Mouse (Mus musculus): ENCODE results near the gene Sfn.

Gene Sfn

GRCm38 (mm10) chr4:133583690-133584058 is 18.3 kb downstream of the Sfn start:
- in situ Hi-C loops (cut with MboI, MseI), result no loop called here

- in situ Hi-C loops (cut with MboI, MseI), result no loop called here
Observed at GRCm38 (mm10) chr4:133577983-133578382, 24.0 kb downstream of the Sfn start.

- in situ Hi-C loops (cut with MboI, MseI), result no loop called here
Observed at GRCm38 (mm10) chr4:133574843-133575202, 27.1 kb downstream of the Sfn start.

DNA sequence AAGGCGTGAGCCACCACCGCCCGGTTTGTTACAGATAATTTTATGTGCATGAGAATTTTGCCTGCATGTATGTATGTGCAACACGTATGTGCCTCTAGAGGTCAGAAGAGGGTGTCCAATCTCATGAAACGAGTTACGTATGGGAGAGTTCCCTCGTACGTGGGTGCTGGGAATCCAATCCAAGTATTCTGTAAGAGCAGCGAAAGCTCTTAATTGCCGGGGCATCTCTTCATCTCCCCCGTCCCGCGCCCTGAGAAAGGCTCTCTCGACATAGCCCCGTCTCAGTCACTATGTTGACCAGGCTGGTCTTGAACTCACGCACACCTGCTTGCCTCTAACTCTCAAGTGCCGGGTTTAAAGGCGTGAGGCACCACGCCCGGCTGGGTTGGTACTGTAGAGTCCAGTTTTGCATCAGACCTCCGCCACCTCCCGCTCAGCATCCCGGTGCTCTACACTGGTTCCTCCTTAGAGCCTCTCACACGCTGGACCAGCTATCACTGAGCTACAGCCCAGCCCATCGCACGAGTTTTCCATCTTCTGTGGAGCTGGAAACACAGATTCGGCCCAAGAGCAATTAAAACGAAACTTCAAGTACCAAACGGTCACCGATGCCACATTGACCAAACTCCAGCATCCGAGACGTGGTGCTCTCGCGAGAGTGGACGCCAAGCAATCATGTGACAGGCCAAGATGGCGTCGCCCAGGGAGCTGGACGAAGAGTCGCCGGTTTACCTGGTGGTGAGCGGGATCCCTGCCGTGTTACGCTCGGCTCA is 27.7 kb downstream of the Sfn start, which contains the start of gene Gpatch3:
Gene Gpatch3 (plus strand): TSS at position 676 of the 773 bp plus-strand sequence.
- in situ Hi-C loops (cut with MboI, MseI), result no loop called here

DNA sequence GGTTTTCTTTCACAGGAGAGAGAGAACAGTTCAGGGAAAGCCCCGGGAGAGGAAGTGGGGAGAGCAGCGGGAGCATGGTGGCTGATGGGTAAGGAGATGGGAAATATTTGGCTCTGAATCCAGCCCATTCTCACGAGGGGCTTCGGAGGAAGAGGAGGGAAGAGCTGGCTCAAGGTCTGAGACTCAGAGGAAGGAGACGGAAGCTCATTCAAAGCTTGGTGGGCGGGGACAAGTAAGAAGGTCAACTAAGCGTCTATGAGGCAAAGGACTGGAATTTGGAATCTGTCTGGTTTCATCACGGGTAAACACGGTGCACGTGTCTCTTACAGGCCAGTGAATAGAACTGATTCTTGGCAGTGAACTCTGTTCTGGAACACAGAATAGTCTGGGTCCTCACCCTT is 31.9 kb downstream of the Sfn start:
- in situ Hi-C loops (cut with MboI, MseI), result no loop called here

- in situ Hi-C loops (cut with MboI, MseI), result loop anchor here (10.0 kb wide), 1 partner anchor 1055 kb away; no protein-coding TSS in a partner anchor
Observed at GRCm38 (mm10) chr4:133569291-133570065, 32.5 kb downstream of the Sfn start.

GRCm38 (mm10) chr4:133567251-133567650 is 34.7 kb downstream of the Sfn start:
- in situ Hi-C loops (cut with MboI, MseI), result loop anchor here (10.0 kb wide), 1 partner anchor 1058 kb away; no protein-coding TSS in a partner anchor

- in situ Hi-C loops (cut with MboI, MseI), result loop anchor here (10.0 kb wide), 1 partner anchor 1062 kb away; no protein-coding TSS in a partner anchor
Observed at GRCm38 (mm10) chr4:133563123-133563571, 38.8 kb downstream of the Sfn start.

DNA sequence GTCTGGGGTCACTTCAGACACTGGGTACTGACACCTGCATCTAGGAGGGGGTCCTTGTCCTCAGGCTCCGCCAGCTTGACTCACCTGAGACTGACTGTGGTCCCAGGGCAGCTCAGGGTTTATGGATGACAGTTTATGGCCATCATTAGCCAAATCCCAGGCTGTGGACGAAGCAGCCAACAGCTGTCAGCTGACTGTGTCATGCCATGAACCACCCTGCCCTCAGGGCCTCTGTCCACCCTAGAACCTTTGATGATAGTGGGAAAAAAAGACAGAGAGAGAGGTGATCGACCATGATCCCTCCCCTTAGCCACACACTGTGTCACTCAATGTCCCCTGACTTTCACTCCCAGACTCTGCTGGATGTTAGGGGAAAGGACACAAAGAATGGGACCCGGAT is 40.3 kb downstream of the Sfn start:
- in situ Hi-C loops (cut with MboI, MseI), result loop anchor here (10.0 kb wide), 1 partner anchor 1063 kb away; no protein-coding TSS in a partner anchor

DNA sequence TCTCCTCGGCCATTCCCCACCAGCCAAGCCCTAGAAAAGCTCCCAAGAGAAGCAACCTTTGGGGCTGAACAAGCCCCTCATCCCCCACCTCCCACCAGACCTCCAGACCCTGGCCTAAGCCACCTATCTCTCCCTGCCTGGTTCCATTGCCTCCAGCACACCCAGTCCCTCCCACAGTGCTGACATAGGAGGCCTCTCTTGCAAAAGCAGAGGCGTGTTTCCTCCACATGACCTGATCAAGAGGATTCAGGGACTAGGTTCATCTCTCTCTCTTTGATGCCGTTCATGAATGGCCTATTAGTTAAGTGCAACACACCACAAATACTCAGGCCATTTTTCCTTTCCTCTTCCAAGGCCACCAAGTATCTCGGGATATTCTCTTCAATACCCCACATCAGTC is 42.1 kb downstream of the Sfn start:
- in situ Hi-C loops (cut with MboI, MseI), result loop anchor here (10.0 kb wide), 1 partner anchor 1065 kb away; no protein-coding TSS in a partner anchor

DNA sequence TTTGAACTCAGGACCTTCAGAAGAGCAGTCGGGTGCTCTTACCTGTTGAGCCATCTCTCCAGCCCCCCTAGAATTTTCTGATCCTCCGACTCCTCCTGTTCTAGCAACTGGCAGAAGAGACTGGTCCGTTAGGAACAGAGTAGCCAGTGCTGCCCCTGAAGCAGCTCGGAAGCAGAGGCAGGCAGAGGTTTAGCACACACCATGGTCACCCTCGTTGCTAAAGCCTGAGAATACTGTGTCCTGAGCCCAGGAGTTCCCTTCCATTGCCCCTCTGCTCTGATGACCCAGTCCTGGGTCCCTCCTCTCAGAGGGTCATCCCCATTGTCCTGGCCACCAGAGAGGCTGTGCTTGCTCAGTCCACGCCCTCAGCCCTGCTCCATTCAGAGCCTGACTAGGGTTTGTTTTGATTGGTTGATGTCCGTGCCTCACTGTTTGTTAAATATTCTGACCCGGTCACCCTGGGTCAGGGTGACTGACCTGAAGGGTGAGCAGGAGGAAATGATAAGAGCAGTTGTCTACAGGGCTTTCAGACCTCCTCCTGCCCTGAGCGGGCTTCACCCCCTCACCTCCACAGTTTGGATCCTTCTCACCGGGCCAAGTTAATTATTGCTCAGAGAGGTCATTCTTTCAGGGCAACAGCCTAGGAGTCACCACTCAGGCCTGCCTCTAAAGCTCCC is 44.8 kb downstream of the Sfn start:
- in situ Hi-C loops (cut with MboI, MseI), result no loop called here

- in situ Hi-C loops (cut with MboI, MseI), result no loop called here
Observed at GRCm38 (mm10) chr4:133553448-133554330, 48.3 kb downstream of the Sfn start.

DNA sequence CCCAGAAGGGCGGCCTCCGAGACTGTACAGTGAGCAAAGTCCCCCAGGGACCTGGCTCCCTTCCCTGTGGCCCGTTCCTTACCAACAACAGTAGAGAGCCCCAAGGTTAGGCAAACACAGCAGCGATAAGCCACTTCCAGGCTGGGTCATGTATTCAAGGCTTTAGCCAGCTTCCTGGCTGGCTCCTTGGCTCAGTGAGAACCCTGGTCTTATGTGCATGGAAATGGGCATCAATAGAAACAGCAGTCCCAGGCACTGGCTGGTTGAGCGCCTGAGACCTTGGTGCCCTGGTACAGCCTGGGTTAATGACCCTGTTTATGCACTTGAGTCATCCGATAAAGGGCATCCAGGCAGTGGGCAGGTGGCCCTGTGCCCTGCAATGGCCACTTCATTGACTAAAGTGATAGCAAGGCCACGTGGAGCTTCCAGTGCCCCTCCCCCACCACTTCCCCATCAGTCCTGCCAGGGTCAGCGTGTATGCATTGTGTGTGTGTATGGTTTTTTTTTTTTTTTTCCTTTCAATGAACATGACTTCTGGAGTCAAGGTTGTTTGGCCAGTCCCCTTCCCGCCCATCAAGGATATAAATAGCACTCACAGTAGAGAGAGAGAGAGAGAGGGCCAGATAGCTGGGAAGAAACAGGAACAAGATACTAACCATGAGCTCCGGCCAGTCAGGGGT is 49.1 kb downstream of the Sfn start, which contains the start of gene Nr0b2:
Gene Nr0b2 (plus strand): TSS at position 609 of the 680 bp plus-strand sequence.
- in situ Hi-C loops (cut with MboI, MseI), result no loop called here

DNA sequence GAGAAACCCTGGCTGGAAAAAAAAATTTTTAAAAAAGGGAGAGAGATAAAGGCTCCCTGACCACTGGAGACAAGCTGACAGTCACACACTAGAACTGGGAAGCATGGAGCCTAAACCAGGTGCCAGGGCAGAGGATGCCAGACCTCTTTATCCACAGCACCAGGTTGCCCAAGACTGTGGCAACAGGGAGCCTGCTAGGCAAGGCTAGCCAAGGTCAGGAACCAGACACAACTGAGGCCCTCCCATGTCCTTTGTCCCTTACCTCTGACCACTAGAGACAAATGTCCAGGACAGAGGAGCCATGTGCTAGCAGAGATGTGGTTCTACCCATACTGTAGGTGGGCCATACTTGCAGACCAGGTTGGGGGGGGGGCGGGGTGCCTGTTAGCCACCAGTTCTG is 49.9 kb downstream of the Sfn start:
- in situ Hi-C loops (cut with MboI, MseI), result no loop called here

All from T-helper 2 cell (primary cell).